Mouse (Mus musculus) frontal cortex, postnatal 36 days (tissue): ENCODE data around the gene Olfr933.
A peak's percentile ranks its signal among the peaks of the same experiment; 100 is the strongest.

Source experiments
- DNase-seq, 2 experiments: peaks; one replicate each; pipeline ENCODE4 v3.0.0; 2022; ENCODE audit warnings: low spot score in 2 of 2

Olfr933 gene

GRCm38 (mm10) chr9:38972013-38972412 is at the start of gene Olfr933:
Gene Olfr933 (plus strand): TSS chr9:38972313.
- no peak for DNase-seq

- no peak for DNase-seq
Observed at GRCm38 (mm10) chr9:38929509-38929908, 42.6 kb upstream of the Olfr933 start, which contains the start of gene Olfr930. Gene Olfr930 (plus strand): TSS chr9:38929809.

- peak; percentile 30 to 45 for DNase-seq
Observed at GRCm38 (mm10) chr9:38953401-38954123, 18.6 kb upstream of the Olfr933 start.

- no peak for DNase-seq
Observed at GRCm38 (mm10) chr9:38954124-38954416, 18.0 kb upstream of the Olfr933 start.

GRCm38 (mm10) chr9:38988215-38988614 is 16.1 kb downstream of the Olfr933 start, which contains the start of gene Olfr934:
Gene Olfr934 (minus strand): TSS chr9:38988315.
- DNase-seq, result no peak

DNA sequence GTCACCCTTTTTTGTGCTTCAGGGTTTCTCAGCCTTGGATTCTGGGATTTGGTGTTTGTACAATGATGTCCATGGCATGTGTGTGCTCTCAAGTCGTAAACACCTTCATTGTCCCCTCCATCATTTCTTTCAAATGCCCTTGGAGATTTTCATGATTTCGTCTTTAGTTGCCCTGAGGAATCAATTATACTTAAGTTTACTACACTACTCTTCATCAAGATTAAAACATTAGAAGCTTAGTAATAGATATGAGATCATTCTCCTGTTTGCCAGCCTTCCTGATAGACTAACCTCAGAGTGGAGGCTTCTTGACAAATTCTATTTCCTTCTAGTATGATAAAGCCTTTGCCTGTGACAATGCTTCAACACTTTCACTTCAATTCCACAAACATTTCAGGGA is 27.5 kb downstream of the Olfr933 start, which contains the start of gene Olfr935:
Gene Olfr935, minus strand, starts transcription at position 101 of the 400 bp plus-strand sequence.
- no peak for DNase-seq

DNA sequence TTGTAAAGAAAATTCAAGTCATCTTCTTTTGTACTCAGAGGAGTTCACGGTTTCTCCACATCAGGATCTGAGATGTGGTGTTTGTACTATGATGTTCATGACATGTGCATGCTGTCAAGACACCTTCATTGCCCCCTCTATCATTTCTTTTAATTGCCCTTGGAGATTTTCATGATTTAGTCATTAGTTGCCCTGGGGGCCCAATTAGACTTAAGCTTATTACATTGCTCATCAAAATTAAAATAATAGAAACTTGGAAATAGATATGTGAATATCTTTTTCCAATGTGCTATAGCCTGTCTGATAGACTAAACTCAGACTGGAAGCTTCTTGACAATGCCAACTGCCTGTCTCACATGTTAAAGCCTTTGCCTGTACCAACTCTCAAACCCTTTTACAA is 51.2 kb downstream of the Olfr933 start, which contains the start of gene Olfr146:
Gene Olfr146, minus strand, starts transcription at position 101 of the 400 bp plus-strand sequence.
- DNase-seq, result no peak
